Mouse (Mus musculus) thymus, adult 2 months (tissue): ENCODE measurements around the gene Tnnt2. TPM values are rescaled to one million over a fixed set of nuclear protein-coding genes. Genes with fewer than 3 reads are reported as not detected.

Source experiments
- DNase-seq: peaks from one replicate; pipeline ENCODE4 v3.0.0; 2021
- H3K27ac ChIP-seq: fragments of 200-500 bp; 2 replicates; pipeline ENCODE4 v1.5.1; 2012; ENCODE audit warnings: low read length, control low read depth; ENCODE audit not compliant: control insufficient read depth, insufficient read depth
- H3K27me3 ChIP-seq: fragments of 200-500 bp; 2 replicates; pipeline ENCODE4 v1.6.1; 2012; ENCODE audit warnings: mild to moderate bottlenecking, low read length, moderate library complexity, mixed read lengths; ENCODE audit not compliant: control insufficient read depth, insufficient read depth
- H3K36me3 ChIP-seq: fragments of 200-500 bp; 2 replicates; pipeline ENCODE4 v1.6.1; 2012; ENCODE audit warnings: mild to moderate bottlenecking, low read length, moderate library complexity; ENCODE audit not compliant: control insufficient read depth, insufficient read depth
- H3K4me1 ChIP-seq: fragments of 200-500 bp; replicated peaks from 2 replicates; pipeline ENCODE4 v1.6.1; 2012; ENCODE audit warnings: low read length; ENCODE audit not compliant: control insufficient read depth, insufficient read depth
- H3K4me3 ChIP-seq: fragments of 200-500 bp; 2 replicates; pipeline ENCODE4 v1.5.1; 2012; ENCODE audit warnings: mild to moderate bottlenecking, low read length, control low read depth, moderate library complexity; ENCODE audit not compliant: control insufficient read depth, insufficient read depth
- CTCF ChIP-seq: fragments of 200-500 bp; IDR thresholded peaks from 2 replicates; pipeline ENCODE4 v1.5.1; 2012; ENCODE audit warnings: mild to moderate bottlenecking, control low read depth, low read length, moderate library complexity, borderline replicate concordance; ENCODE audit not compliant: control insufficient read depth, poor library complexity, insufficient read depth; ENCODE audit errors: extremely low read depth
- POLR2A ChIP-seq: fragments of 200-500 bp; IDR thresholded peaks from 2 replicates; pipeline ENCODE4 v1.6.1; 2012; ENCODE audit warnings: mild to moderate bottlenecking, low read length, control low read depth, moderate library complexity; ENCODE audit not compliant: control insufficient read depth, poor library complexity, insufficient read depth; ENCODE audit errors: extremely low read depth
- WGBS: fragments of 180-500 bp; shearing (Covaris S2); methylation state at CpG from one replicate; pipeline ENCODE4 v1.1.7; 2018; 5-methylcytosine and 5-hydroxymethylcytosine counted together
- polyA plus RNA-seq: library from polyadenylated mRNA; depleted of rRNA; stranded (reverse); fragments of >200 nt; gene quantifications from 2 replicates; pipeline ENCODE4 v1.2.3, GENCODE M21; 2012

The Tnnt2 gene
- polyA plus RNA-seq, 1 experiment, result 90.4 TPM

- Histone ChIP-seq H3K4me1 (no peaks in the 10 kb centered on the region), H3K4me3 (no peak overlapping the region), H3K36me3 (no peaks in the 10 kb centered on the region), H3K27ac (no peak overlapping the region), H3K27me3 (no peaks in the 10 kb centered on the region)
- 96% methylated on average over 6 of the region's 6 CpGs for WGBS
- no peak for DNase-seq
- TF ChIP-seq CTCF (no peak), POLR2A (no peak)
Measured at GRCm38 (mm10) chr1:135854591-135855343, 18.6 kb downstream of the Tnnt2 start.

GRCm38 (mm10) chr1:135855344-135855687 is 19.2 kb downstream of the Tnnt2 start:
- no peak for TF ChIP-seq CTCF
- no peak for TF ChIP-seq POLR2A
- no peaks in the 10 kb centered on the region for H3K36me3 ChIP-seq
- H3K27ac ChIP-seq, result no peak overlapping the region
- H3K27me3 ChIP-seq, result no peaks in the 10 kb centered on the region
- no peaks in the 10 kb centered on the region for H3K4me1 ChIP-seq
- H3K4me3 ChIP-seq, result no peak overlapping the region
- DNase-seq, result no peak
- 100% methylated on average over 1 of the region's 1 CpGs for WGBS

GRCm38 (mm10) chr1:135856070-135856469 is 19.9 kb downstream of the Tnnt2 start:
- TF ChIP-seq POLR2A, result no peak
- TF ChIP-seq CTCF, result no peak
- 98% methylated on average over 4 of the region's 4 CpGs for WGBS
- no peaks in the 10 kb centered on the region for H3K36me3 ChIP-seq
- H3K4me1 ChIP-seq, result no peaks in the 10 kb centered on the region
- no peaks in the 10 kb centered on the region for H3K27me3 ChIP-seq
- no peak overlapping the region for H3K4me3 ChIP-seq
- H3K27ac ChIP-seq, result no peak overlapping the region
- DNase-seq, result no peak

GRCm38 (mm10) chr1:135857137-135857775 is 21.1 kb downstream of the Tnnt2 start:
- Histone ChIP-seq H3K4me3 (no peak overlapping the region), H3K27ac (no peak overlapping the region), H3K36me3 (no peaks in the 10 kb centered on the region), H3K4me1 (no peaks in the 10 kb centered on the region), H3K27me3 (no peaks in the 10 kb centered on the region)
- TF ChIP-seq CTCF (no peak), POLR2A (no peak)
- WGBS, result 87% methylated on average over 11 of the region's 11 CpGs
- DNase-seq, result no peak

GRCm38 (mm10) chr1:135858533-135858932 is 22.4 kb downstream of the Tnnt2 start:
- WGBS, result 95% methylated on average over 7 of the region's 7 CpGs
- H3K27me3 ChIP-seq, result no peaks in the 10 kb centered on the region
- no peaks in the 10 kb centered on the region for H3K4me1 ChIP-seq
- DNase-seq, result no peak
- no peak overlapping the region for H3K27ac ChIP-seq
- TF ChIP-seq POLR2A (no peak), CTCF (no peak)
- no peaks in the 10 kb centered on the region for H3K36me3 ChIP-seq
- H3K4me3 ChIP-seq, result no peak overlapping the region

GRCm38 (mm10) chr1:135861091-135861490 is 24.9 kb downstream of the Tnnt2 start:
- H3K27me3 ChIP-seq, result no peaks in the 10 kb centered on the region
- TF ChIP-seq POLR2A (no peak), CTCF (no peak)
- 82% methylated on average over 5 of the region's 5 CpGs for WGBS
- no peaks in the 10 kb centered on the region for H3K4me1 ChIP-seq
- H3K4me3 ChIP-seq, result no peak overlapping the region
- no peaks in the 10 kb centered on the region for H3K36me3 ChIP-seq
- H3K27ac ChIP-seq, result no peak overlapping the region
- no peak for DNase-seq
